ENCODE assay signal across 23 mouse cellular contexts in genomic region chr14:32023891-32024290, GRCm38 (mm10). TPM values are rescaled to one million over a fixed set of nuclear protein-coding genes. Genes with fewer than 3 reads are reported as not detected.
DNase-seq lines count a peak whose midpoint lies in the region; ATAC-seq lines count a peak whose summit lies in the region.
"Had no signal": no experiment of that assay in that cellular context is flagged by ENCODE, and none has a peak within 500 bp of the region (broad histone marks: within the 10 kb centered on the region; RNA-seq: fewer than 3 reads in every experiment).

No protein-coding gene starts in this region.

- H3K36me3 ChIP-seq in hindbrain, embryonic 16.5 days (ENCODE audit: control insufficient read depth, insufficient read depth, low read length): no peaks in the 10 kb centered on the region
- H3K36me3 ChIP-seq in midbrain, embryonic 10.5 days: no peaks in the 10 kb centered on the region
- H3K36me3 ChIP-seq: embryonic facial prominence, embryonic 10.5 days; embryonic facial prominence, embryonic 13.5 days; forebrain, embryonic 12.5 days; forebrain, embryonic 15.5 days; heart, embryonic 13.5 days had no signal

- peaks cover 5% of the 10 kb centered on the region for H3K4me1 ChIP-seq in hindbrain, embryonic 16.5 days (ENCODE audit: control insufficient read depth, insufficient read depth, low read depth, low read length)
- peaks cover 29% of the 10 kb centered on the region for H3K4me1 ChIP-seq in midbrain, embryonic 10.5 days

- no peak overlapping the region for H3K4me2 ChIP-seq in hindbrain, embryonic 16.5 days (ENCODE audit: low read length)
- H3K4me2 ChIP-seq: embryonic facial prominence, embryonic 13.5 days; forebrain, embryonic 12.5 days; forebrain, embryonic 15.5 days; heart, embryonic 13.5 days; hindbrain, embryonic 14.5 days had no signal

- H3K9ac ChIP-seq in hindbrain, embryonic 16.5 days (ENCODE audit: low read depth, low read length): no peak overlapping the region
- H3K9ac ChIP-seq: embryonic facial prominence, embryonic 13.5 days; forebrain, embryonic 12.5 days; forebrain, embryonic 15.5 days; heart, embryonic 13.5 days; hindbrain, embryonic 14.5 days had no signal

- no peak overlapping the region for H3K27ac ChIP-seq in hindbrain, embryonic 16.5 days (ENCODE audit: low read depth, low read length)
- H3K27ac ChIP-seq in midbrain, embryonic 10.5 days (replicated peaks): no peak overlapping the region
- H3K27ac ChIP-seq: embryonic facial prominence, embryonic 10.5 days; embryonic facial prominence, embryonic 13.5 days; forebrain, embryonic 12.5 days; forebrain, embryonic 15.5 days; heart, embryonic 13.5 days; hindbrain, embryonic 14.5 days had no signal

- no peak overlapping the region for H3K4me3 ChIP-seq in hindbrain, embryonic 16.5 days (ENCODE audit: low read length)
- H3K4me3 ChIP-seq in midbrain, embryonic 10.5 days: no peak overlapping the region
- H3K4me3 ChIP-seq: embryonic facial prominence, embryonic 10.5 days; embryonic facial prominence, embryonic 13.5 days; erythroblast, embryonic 14.5 days; forebrain, embryonic 12.5 days; forebrain, embryonic 15.5 days; heart, embryonic 13.5 days had no signal

- peak; percentile 54 to 56 for DNase-seq in cerebellum, adult 18-20 months
- DNase-seq in cerebellum, postnatal 10 days: no peak
- DNase-seq in cerebellum, adult 8-10 months: peak; percentile 41
- peak; percentile 69 for DNase-seq in cerebellum, adult 9-11 months
- no peak for DNase-seq in midbrain, embryonic 10.5 days (ENCODE audit: low spot score)
- DNase-seq: adrenal gland, adult 2 months; adrenal gland, postnatal 14 days; embryo, embryonic 11 days; gastrocnemius, postnatal 25 days; heart, adult 18-20 months; heart, postnatal 14 days; heart, postnatal 4 days; kidney, adult 2 months had no signal

- ATAC-seq in hindbrain, embryonic 16.5 days: no peak
- ATAC-seq: CD4-positive, CD25-positive, alpha-beta regulatory T cell, adult 4 months; forebrain, embryonic 15.5 days; intestine, postnatal 0 days had no signal

- no peaks in the 10 kb centered on the region for H3K27me3 ChIP-seq in hindbrain, embryonic 16.5 days (replicated peaks; ENCODE audit: control insufficient read depth, insufficient read depth, low read length)
- H3K27me3 ChIP-seq in midbrain, embryonic 10.5 days (ENCODE audit: low read depth, poor library complexity, severe bottlenecking): peaks cover 16% of the 10 kb centered on the region; the same call in 1 of the 2 replicates
- H3K27me3 ChIP-seq: forebrain, embryonic 12.5 days; forebrain, embryonic 15.5 days had no signal

- H3K9me3 ChIP-seq in hindbrain, embryonic 16.5 days (ENCODE audit: control insufficient read depth, low read length): no peaks in the 10 kb centered on the region
- no peaks in the 10 kb centered on the region for H3K9me3 ChIP-seq in midbrain, embryonic 10.5 days (replicated peaks)
- H3K9me3 ChIP-seq: embryonic facial prominence, embryonic 10.5 days; embryonic facial prominence, embryonic 13.5 days; forebrain, embryonic 12.5 days; forebrain, embryonic 15.5 days; heart, embryonic 13.5 days had no signal

- WGBS in hindbrain, embryonic 16.5 days: 77% methylated on average over 4 of the region's 4 CpGs
- WGBS in midbrain, embryonic 10.5 days: 87% methylated on average over 4 of the region's 4 CpGs

RNA-seq across cellular contexts. Expression of gene Galnt15, which starts 4.9 kb away (rescaled TPM):
- 1.1 and 1.4 TPM in 2 replicates for polyA plus RNA-seq in hindbrain, embryonic 16.5 days (2015; fragmentation: Nextera tagmentation; extraction: Ambion mirVana)
- polyA plus RNA-seq in midbrain, embryonic 10.5 days (2016; fragmentation: Nextera tagmentation; extraction: Ambion mirVana): 0.10 and 0.11 TPM in 2 replicates
- polyA plus RNA-seq: CD4-positive, CD25-positive, alpha-beta regulatory T cell, adult 4 months; erythroblast, embryonic 14.5 days had no signal

Comparison
In these comparisons a context has a peak if more than half of its experiments do, and no peak if none do; other contexts are left out.
1. DNase-seq: peak in cerebellum, adult 18-20 months (2 of 2), cerebellum, adult 8-10 months (single experiment) and cerebellum, adult 9-11 months (single experiment); none in cerebellum, postnatal 10 days (0 of 2) and midbrain, embryonic 10.5 days (single experiment).